Mouse (Mus musculus) stomach, postnatal 0 days (tissue): ENCODE data around the gene Tspo.

Experiments
- CTCF ChIP-seq: IDR thresholded peaks from 2 replicates; pipeline ENCODE4 v1.5.1; 2016; ENCODE audit warnings: antibody characterized with exemption, low read depth, mild to moderate bottlenecking, moderate library complexity
- EP300 ChIP-seq: optimal IDR thresholded peaks from 2 replicates; pipeline ENCODE3; 2016; ENCODE audit warnings: antibody characterized with exemption

DNA sequence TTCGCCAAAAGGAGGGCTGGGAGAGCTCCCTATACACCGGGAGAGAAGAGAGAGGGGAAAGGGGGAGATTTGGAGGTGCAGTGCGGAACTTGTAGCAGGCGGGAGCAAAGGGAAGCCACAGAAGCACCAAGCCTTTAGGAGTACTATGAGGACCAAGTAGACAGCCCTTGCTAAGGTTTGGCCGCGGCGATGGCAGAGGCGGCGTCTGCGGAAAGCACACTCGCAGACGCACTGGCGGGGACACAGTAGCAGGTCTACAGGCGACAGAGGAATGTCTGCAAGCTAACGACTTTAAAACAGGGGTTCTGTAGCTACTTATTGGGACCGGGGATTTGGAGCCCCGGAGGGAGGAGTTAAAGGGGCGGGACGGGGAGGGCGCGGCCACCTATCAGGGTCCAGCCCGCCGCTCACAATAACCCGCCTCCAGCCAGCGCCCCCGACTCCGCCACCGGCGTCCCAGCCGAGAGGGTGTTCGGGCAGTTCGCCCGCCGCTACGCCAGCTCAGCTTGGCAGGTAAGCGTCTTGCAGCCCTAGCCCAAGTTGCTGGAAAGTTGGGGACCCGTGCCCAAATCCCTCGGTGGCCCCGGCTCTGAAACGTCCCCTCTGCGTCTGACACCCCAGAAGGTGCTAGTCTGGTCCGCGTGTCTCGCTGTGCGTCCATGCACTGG lies 36.8 kb upstream of the Tspo start, which contains the start of gene Bik:
- no peak for TF ChIP-seq CTCF
- no peak for TF ChIP-seq EP300
